Mouse (Mus musculus) MEL (cell line): ENCODE data around the gene Ttc34.

Experiments
- CTCF ChIP-seq, 3 experiments: IDR thresholded peaks in 2 of 3; conservative IDR thresholded peaks in 1 of 3; 2 replicates each; pipeline ENCODE4 v1.5.1; 2011 to 2012; ENCODE audit warnings: low read length in 3 of 3, low read depth in 2 of 3, mild to moderate bottlenecking in 2 of 3, improper control_type of control experiment in 1 of 3, inconsistent platforms in 1 of 3, mixed read lengths in 1 of 3, moderate library complexity in 1 of 3; ENCODE audit not compliant: control insufficient read depth in 1 of 3, insufficient read depth in 1 of 3, poor library complexity in 1 of 3, severe bottlenecking in 1 of 3
- MAX ChIP-seq: IDR thresholded peaks from 2 replicates; pipeline ENCODE4 v1.6.1; 2011; ENCODE audit warnings: low read length, improper control_type of control experiment
- POLR2A ChIP-seq, 2 experiments: IDR thresholded peaks; 2 replicates each; pipeline ENCODE4 v1.6.1; 2011 to 2012; ENCODE audit warnings: low read length in 2 of 2, mild to moderate bottlenecking in 2 of 2, control low read depth in 1 of 2, improper control_type of control experiment in 1 of 2, low read depth in 1 of 2, moderate library complexity in 1 of 2; ENCODE audit not compliant: control insufficient read depth in 1 of 2, insufficient read depth in 1 of 2, poor library complexity in 1 of 2
- RAD21 ChIP-seq: IDR thresholded peaks from 2 replicates; pipeline ENCODE4 v1.6.1; 2011; ENCODE audit warnings: mild to moderate bottlenecking, low read depth, low read length, improper control_type of control experiment
- ZC3H11A ChIP-seq: IDR thresholded peaks from 2 replicates; pipeline ENCODE4 v1.6.1; 2012; ENCODE audit warnings: low read depth, mild to moderate bottlenecking, inconsistent platforms, low read length, improper control_type of control experiment
- ZKSCAN1 ChIP-seq: IDR thresholded peaks from 2 replicates; pipeline ENCODE4 v1.6.1; 2012; ENCODE audit warnings: low read depth, mild to moderate bottlenecking, inconsistent platforms, low read length, improper control_type of control experiment, moderate library complexity

DNA sequence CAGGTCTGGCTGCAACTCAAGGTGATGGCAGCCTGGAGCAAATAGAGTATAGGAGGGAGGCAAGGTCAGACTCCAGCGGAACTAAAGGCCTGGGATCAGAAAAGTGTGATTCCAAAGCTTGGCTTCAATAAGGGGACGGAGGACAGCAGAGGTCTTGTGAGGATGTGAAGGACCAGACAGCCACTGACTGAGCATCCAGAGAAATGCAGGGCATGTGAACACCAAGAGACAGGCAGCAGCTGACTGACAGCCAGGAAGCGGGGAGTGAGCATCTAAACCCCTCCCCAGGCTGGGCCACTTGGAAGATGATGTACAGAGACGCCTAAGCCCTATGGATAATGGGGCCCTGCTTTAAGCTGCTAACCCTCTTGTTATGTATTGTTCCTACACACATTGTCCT lies 33.5 kb downstream of the Ttc34 start:
- no peak for TF ChIP-seq RAD21
- TF ChIP-seq POLR2A (IDR thresholded peaks at IDR 0.05; ENCODE audit: control insufficient read depth in 1 of 2, insufficient read depth in 1 of 2, low read depth in 1 of 2, low read length in 2 of 2, poor library complexity in 1 of 2): no peak
- no peak for TF ChIP-seq ZC3H11A
- TF ChIP-seq MAX: no peak
- no peak for TF ChIP-seq ZKSCAN1
- TF ChIP-seq CTCF (IDR thresholded peaks at IDR 0.05 in 2 of 3, conservative IDR thresholded peaks at IDR 0.05 in 1 of 3; ENCODE audit: control insufficient read depth in 1 of 3, insufficient read depth in 1 of 3, low read depth in 2 of 3, low read length in 3 of 3, poor library complexity in 1 of 3, severe bottlenecking in 1 of 3): no peak
